Mouse (Mus musculus) megakaryocyte, embryonic 14.5 days (primary cell): ENCODE measurements around the gene Cilp.

Source experiments
- FLI1 ChIP-seq: IDR thresholded peaks from 2 replicates; pipeline ENCODE4 v1.6.1; 2012; ENCODE audit warnings: low read length, inconsistent platforms, mixed read lengths
- GATA1 ChIP-seq: IDR thresholded peaks from 3 replicates; pipeline ENCODE4 v1.6.1; 2012; ENCODE audit warnings: mixed read lengths, low read length, inconsistent platforms, borderline replicate concordance

- TF ChIP-seq GATA1, result no peak
- no peak for TF ChIP-seq FLI1
Measured at GRCm38 (mm10) chr9:65261591-65262230, 3.3 kb upstream of the Cilp start.
